Mouse (Mus musculus) ES-Bruce4 (cell line): Measurements from ENCODE around the gene Vars.

ENCODE experiments used
- CTCF ChIP-seq: IDR thresholded peaks from one replicate; pipeline ENCODE4 v1.8.1; 2011; ENCODE audit warnings: low read depth, low read length
- POLR2A ChIP-seq: IDR thresholded peaks from one replicate; pipeline ENCODE4 v1.8.1; 2011; ENCODE audit warnings: low read length; ENCODE audit not compliant: insufficient read depth

DNA sequence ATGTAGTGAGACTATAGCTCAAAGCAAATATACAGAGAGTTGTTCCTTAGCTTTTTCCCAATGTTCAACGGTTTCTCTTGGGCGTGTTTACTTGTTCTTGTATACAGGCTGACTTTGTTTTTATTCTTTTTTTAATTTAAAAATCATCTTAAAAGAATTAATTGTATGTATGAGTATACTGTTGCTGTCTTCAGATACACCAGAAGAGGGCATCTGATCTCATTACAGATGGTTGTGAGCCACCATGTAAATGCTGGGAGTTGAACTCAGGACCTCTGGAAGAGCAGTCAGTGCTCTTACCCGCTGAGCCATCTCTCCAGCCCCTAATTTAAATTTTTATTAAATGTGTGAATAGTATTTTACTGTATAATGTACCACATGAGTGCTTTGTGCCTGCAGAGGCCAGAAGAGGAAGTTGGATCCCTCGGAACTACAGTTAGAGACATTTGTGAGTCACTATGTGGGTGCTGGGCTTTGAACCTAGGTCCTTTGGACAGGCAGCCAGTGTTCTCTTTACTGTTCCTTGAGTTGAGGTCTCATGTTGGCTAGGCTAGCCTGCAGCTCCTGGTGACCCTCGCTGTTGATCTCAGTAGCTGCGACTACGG lies 6.7 kb downstream of the Vars start:
- TF ChIP-seq CTCF (no peak), POLR2A (no peak)
